ENCODE assay signal across 10 mouse cellular contexts in genomic region chr5:75387886-75388454, GRCm38 (mm10).
DNase-seq lines count a peak whose midpoint lies in the region; ATAC-seq and TF ChIP-seq lines count a peak whose summit lies in the region.
"Had no signal": no experiment of that assay in that cellular context is flagged by ENCODE, and none has a peak within 500 bp of the region (broad histone marks: within the 10 kb centered on the region; RNA-seq: fewer than 3 reads in every experiment).

No protein-coding gene starts in this region.

- 0 out of 2 replicates have a peak overlapping the region, but pooled peaks have one; percentile 8 for H3K4me2 ChIP-seq in forebrain, postnatal 0 days (ENCODE audit: low read depth)
- no peak overlapping the region for H3K4me2 ChIP-seq in forebrain, embryonic 16.5 days (ENCODE audit: low read length)
- peak overlapping the region; percentile 39 for H3K4me2 ChIP-seq in hindbrain, embryonic 15.5 days
- H3K4me2 ChIP-seq in midbrain, embryonic 16.5 days (ENCODE audit: low read length), result peak overlapping the region; percentile 32; the same call in 1 of the 2 replicates
- H3K4me2 ChIP-seq: limb, embryonic 15.5 days had no signal

- no peaks in the 10 kb centered on the region for H3K4me1 ChIP-seq in forebrain, postnatal 0 days (ENCODE audit: insufficient read depth)
- no peaks in the 10 kb centered on the region for H3K4me1 ChIP-seq in forebrain, embryonic 16.5 days (replicated peaks; ENCODE audit: control insufficient read depth, insufficient read depth, low read length)
- H3K4me1 ChIP-seq in hindbrain, embryonic 15.5 days (replicated peaks), result peaks cover 7% of the 10 kb centered on the region
- H3K4me1 ChIP-seq in midbrain, embryonic 16.5 days (ENCODE audit: control insufficient read depth, insufficient read depth, low read length), result peaks cover 3% of the 10 kb centered on the region; the same call in 1 of the 2 replicates
- H3K4me1 ChIP-seq: limb, embryonic 15.5 days had no signal

- no peak overlapping the region for H3K27ac ChIP-seq in forebrain, postnatal 0 days (ENCODE audit: low read depth, low read length)
- no peak overlapping the region for H3K27ac ChIP-seq in forebrain, embryonic 16.5 days (ENCODE audit: low read length)
- no peak overlapping the region for H3K27ac ChIP-seq in hindbrain, embryonic 15.5 days (replicated peaks)
- no peak overlapping the region for H3K27ac ChIP-seq in midbrain, embryonic 16.5 days (ENCODE audit: low read length)
- H3K27ac ChIP-seq: limb, embryonic 15.5 days had no signal

- DNase-seq in forebrain, postnatal 0 days, result no peak
- DNase-seq in left cerebral cortex, postnatal 14 days (ENCODE audit: low spot score in 2 of 2), result peak; percentile 9 to 12
- DNase-seq in left cerebral cortex, postnatal 4 days, result no peak
- no peak for DNase-seq in cerebellum, postnatal 4 days (ENCODE audit: low spot score in 2 of 2)
- DNase-seq in gastrocnemius, postnatal 25 days, result no peak
- DNase-seq: adrenal gland, postnatal 36 days had no signal

- ATAC-seq in forebrain, postnatal 0 days, result peak; percentile 34; the same call in 1 of the 2 replicates
- no peak for ATAC-seq in forebrain, embryonic 16.5 days
- peak; percentile 42; the same call in 1 of the 2 replicates for ATAC-seq in hindbrain, embryonic 15.5 days (ENCODE audit: low FRiP score, low read depth)
- no peak for ATAC-seq in midbrain, embryonic 16.5 days

- no peaks in the 10 kb centered on the region for H3K9me3 ChIP-seq in forebrain, postnatal 0 days (ENCODE audit: low read length)
- H3K9me3 ChIP-seq in forebrain, embryonic 16.5 days (ENCODE audit: control insufficient read depth, low read length), result no peaks in the 10 kb centered on the region
- no peaks in the 10 kb centered on the region for H3K9me3 ChIP-seq in hindbrain, embryonic 15.5 days
- H3K9me3 ChIP-seq in midbrain, embryonic 16.5 days (replicated peaks; ENCODE audit: control insufficient read depth, low read length, poor library complexity, severe bottlenecking), result no peaks in the 10 kb centered on the region
- H3K9me3 ChIP-seq: limb, embryonic 15.5 days had no signal

- no peak overlapping the region for H3K4me3 ChIP-seq in forebrain, postnatal 0 days (ENCODE audit: low read depth, low read length)
- H3K4me3 ChIP-seq in forebrain, embryonic 16.5 days (replicated peaks; ENCODE audit: low read length), result no peak overlapping the region
- H3K4me3 ChIP-seq in hindbrain, embryonic 15.5 days, result no peak overlapping the region
- H3K4me3 ChIP-seq in midbrain, embryonic 16.5 days (ENCODE audit: low read depth, low read length), result no peak overlapping the region
- H3K4me3 ChIP-seq: limb, embryonic 15.5 days had no signal

- no peaks in the 10 kb centered on the region for H3K27me3 ChIP-seq in forebrain, postnatal 0 days (ENCODE audit: insufficient read depth, low read length)
- no peaks in the 10 kb centered on the region for H3K27me3 ChIP-seq in forebrain, embryonic 16.5 days (replicated peaks; ENCODE audit: control insufficient read depth, insufficient read depth, low read length)
- H3K27me3 ChIP-seq in hindbrain, embryonic 15.5 days, result no peaks in the 10 kb centered on the region
- H3K27me3 ChIP-seq in midbrain, embryonic 16.5 days (ENCODE audit: control insufficient read depth, insufficient read depth, low read depth, low read length), result no peaks in the 10 kb centered on the region
- H3K27me3 ChIP-seq: limb, embryonic 15.5 days had no signal

- intact Hi-C loops in left cerebral cortex, postnatal 14 days (cut with DNase I), result no loop called here
- intact Hi-C loops in left cerebral cortex, postnatal 4 days (cut with DNase I), result no loop called here

- 46% methylated on average over 13 of the region's 13 CpGs for WGBS in forebrain, postnatal 0 days
- WGBS in forebrain, embryonic 16.5 days, result 43% methylated on average over 13 of the region's 13 CpGs
- 44% methylated on average over 13 of the region's 13 CpGs for WGBS in hindbrain, embryonic 15.5 days
- 40% methylated on average over 13 of the region's 13 CpGs for WGBS in midbrain, embryonic 16.5 days

- no peak overlapping the region for H3K9ac ChIP-seq in forebrain, postnatal 0 days
- no peak overlapping the region for H3K9ac ChIP-seq in forebrain, embryonic 16.5 days (replicated peaks; ENCODE audit: low read depth, low read length)
- H3K9ac ChIP-seq in hindbrain, embryonic 15.5 days, result no peak overlapping the region
- H3K9ac ChIP-seq in midbrain, embryonic 16.5 days (ENCODE audit: low read depth, low read length), result 0 out of 2 replicates have a peak overlapping the region, but pooled peaks have one; percentile 10
- H3K9ac ChIP-seq: limb, embryonic 15.5 days had no signal

- TF ChIP-seq CTCF in forebrain, postnatal 0 days (IDR thresholded peaks at IDR 0.05; ENCODE audit: low read depth), result no peak

- no peaks in the 10 kb centered on the region for H3K36me3 ChIP-seq in forebrain, postnatal 0 days (ENCODE audit: insufficient read depth)
- no peaks in the 10 kb centered on the region for H3K36me3 ChIP-seq in forebrain, embryonic 16.5 days (ENCODE audit: control insufficient read depth, insufficient read depth)
- H3K36me3 ChIP-seq in hindbrain, embryonic 15.5 days, result no peaks in the 10 kb centered on the region
- H3K36me3 ChIP-seq in midbrain, embryonic 16.5 days (ENCODE audit: control insufficient read depth, insufficient read depth, low read length), result no peaks in the 10 kb centered on the region
- H3K36me3 ChIP-seq: limb, embryonic 15.5 days had no signal

Comparison
In these comparisons a context has a peak if more than half of its experiments do, and no peak if none do; other contexts are left out.
1. ATAC-seq: peak in forebrain, postnatal 0 days (single experiment) and hindbrain, embryonic 15.5 days (single experiment); none in forebrain, embryonic 16.5 days (single experiment) and midbrain, embryonic 16.5 days (single experiment).
2. DNase-seq: peak in left cerebral cortex, postnatal 14 days (2 of 2); none in forebrain, postnatal 0 days (single experiment), left cerebral cortex, postnatal 4 days (single experiment), cerebellum, postnatal 4 days (0 of 2) and gastrocnemius, postnatal 25 days (single experiment).